Mouse (Mus musculus): ENCODE data around the gene Akr1b7. TPM values are rescaled to one million over a fixed set of nuclear protein-coding genes. Genes with fewer than 3 reads are reported as not detected.

The Akr1b7 gene
- polyA plus RNA-seq, 1 experiment = not detected

DNA sequence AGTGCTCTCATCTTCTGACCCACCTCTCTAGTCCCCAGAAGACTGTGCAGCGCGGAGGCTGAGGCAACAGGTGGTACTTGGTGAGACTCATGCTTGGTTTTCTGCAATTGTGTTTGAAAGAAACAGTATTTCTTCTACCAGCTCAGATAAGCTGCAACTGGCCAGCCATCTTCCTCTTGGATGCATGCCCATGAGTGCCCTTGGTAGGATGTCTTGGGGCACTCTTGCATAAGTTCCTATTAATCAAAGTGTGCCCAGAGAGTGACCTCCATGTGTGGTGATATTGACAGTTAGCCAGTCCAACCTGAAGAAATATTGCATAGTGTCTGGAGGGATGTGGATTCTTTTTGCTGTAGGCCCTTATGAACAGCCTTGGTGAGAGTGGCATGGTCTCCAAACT is 4.4 kb downstream of the Akr1b7 start:
- H3K27me3 ChIP-seq (ENCODE audit: control insufficient read depth) = no peaks in the 10 kb centered on the region; the same call in 1 of the 2 replicates
- H3K9me3 ChIP-seq (ENCODE audit: control insufficient read depth, low read length) = no peaks in the 10 kb centered on the region
- H3K4me1 ChIP-seq (ENCODE audit: control insufficient read depth) = peaks cover 3% of the 10 kb centered on the region
- no peak overlapping the region for H3K4me3 ChIP-seq (replicated peaks)
- no peaks in the 10 kb centered on the region for H3K36me3 ChIP-seq (ENCODE audit: control insufficient read depth)
- no peak for TF ChIP-seq TAL1 (IDR thresholded peaks at IDR 0.05; ENCODE audit: low read length)
- TF ChIP-seq GATA1 (IDR thresholded peaks at IDR 0.05; ENCODE audit: low read length) = no peak

DNA sequence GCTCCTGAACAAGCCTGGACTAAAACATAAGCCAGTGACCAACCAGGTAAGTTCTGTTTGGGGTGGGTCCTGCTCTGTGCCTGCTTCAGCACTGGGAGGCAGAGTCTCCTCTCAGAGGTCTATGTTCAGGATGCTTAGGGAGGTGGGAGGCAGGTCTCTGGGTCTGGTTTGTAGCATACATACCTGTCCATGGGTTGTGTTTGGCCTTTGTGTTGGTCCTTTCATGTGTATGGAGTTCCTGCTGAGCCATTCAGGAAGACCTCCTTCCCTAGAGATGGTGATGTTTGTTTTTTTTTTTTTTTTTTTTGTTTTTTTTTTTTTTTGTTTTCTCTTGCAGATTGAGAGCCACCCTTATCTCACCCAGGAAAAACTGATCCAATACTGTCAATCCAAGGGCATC is 6.9 kb downstream of the Akr1b7 start:
- H3K4me1 ChIP-seq (ENCODE audit: control insufficient read depth) = no peaks in the 10 kb centered on the region
- no peaks in the 10 kb centered on the region for H3K9me3 ChIP-seq (ENCODE audit: control insufficient read depth, low read length)
- H3K36me3 ChIP-seq (ENCODE audit: control insufficient read depth) = no peaks in the 10 kb centered on the region
- TF ChIP-seq GATA1 (IDR thresholded peaks at IDR 0.05; ENCODE audit: low read length) (no peak), TAL1 (IDR thresholded peaks at IDR 0.05; ENCODE audit: low read length) (no peak)
- no peaks in the 10 kb centered on the region; the same call in 1 of the 2 replicates for H3K27me3 ChIP-seq (ENCODE audit: control insufficient read depth)
- no peak overlapping the region for H3K4me3 ChIP-seq (replicated peaks)

DNA sequence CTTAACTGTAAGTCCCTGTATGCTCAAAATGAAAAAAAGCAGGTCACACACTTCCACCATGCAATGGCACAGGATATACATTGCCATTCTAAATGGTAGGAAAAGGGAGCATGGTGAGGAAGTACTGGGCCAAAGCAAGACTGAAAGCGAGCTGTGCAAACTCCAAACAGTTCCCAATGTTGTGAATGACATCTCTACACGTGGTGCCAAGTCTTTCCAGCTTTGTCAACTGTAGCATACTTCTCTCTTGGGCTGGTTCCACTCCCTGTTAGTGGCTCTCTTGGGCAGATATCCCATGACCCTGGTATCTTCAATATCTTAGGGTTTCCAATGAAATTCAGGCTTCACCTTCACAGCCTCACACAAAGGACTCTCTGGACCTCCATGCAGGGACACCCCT is 26.9 kb downstream of the Akr1b7 start:
- no peak for TF ChIP-seq TAL1 (IDR thresholded peaks at IDR 0.05; ENCODE audit: low read length)
- TF ChIP-seq GATA1 (IDR thresholded peaks at IDR 0.05; ENCODE audit: low read length) = no peak

DNA sequence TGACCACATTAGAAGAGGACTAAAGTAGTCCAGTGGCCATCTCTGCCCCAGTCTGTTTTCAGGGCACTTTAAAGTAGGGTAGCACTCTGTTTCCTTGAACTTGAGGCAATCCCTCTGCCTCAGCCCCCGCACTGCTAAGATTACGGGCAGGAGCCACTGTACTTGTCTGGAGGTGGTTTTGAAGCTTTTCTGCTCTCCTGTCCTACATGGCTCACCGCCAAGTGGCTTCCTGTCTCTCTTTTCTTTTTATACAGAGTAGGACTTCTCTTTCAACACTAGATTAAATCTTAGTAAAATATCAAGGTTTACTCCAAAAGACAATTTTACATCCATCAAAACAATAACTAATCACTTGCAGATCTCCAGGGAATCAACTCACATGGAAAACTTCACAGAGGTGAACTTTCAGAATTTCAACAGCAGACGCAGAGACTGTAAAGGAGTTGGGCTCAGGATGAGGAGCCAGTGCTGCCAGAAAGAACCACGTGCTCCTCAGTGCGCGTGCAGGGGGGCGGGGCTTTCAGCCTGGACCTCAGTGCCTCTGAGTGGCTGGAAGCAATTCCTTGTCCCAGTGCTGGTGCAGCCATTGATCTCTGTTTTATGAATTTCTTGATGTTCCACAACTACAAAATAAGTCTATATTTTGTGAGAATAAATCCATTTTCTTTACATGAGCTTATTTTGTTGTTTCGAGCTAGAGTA is 29.6 kb downstream of the Akr1b7 start:
- Histone ChIP-seq H3K4me1 (ENCODE audit: control insufficient read depth) (no peaks in the 10 kb centered on the region), H3K36me3 (ENCODE audit: control insufficient read depth) (no peaks in the 10 kb centered on the region), H3K9me3 (ENCODE audit: control insufficient read depth, low read length) (no peaks in the 10 kb centered on the region), H3K27me3 (ENCODE audit: control insufficient read depth) (no peaks in the 10 kb centered on the region; the same call in 1 of the 2 replicates), H3K4me3 (replicated peaks) (no peak overlapping the region)
- TF ChIP-seq TAL1 (IDR thresholded peaks at IDR 0.05; ENCODE audit: low read length) (no peak), GATA1 (IDR thresholded peaks at IDR 0.05; ENCODE audit: low read length) (no peak)

More for the DNA sequence above, 26.9 kb downstream of the Akr1b7 start:
- Histone ChIP-seq H3K4me1 (ENCODE audit: control insufficient read depth) (no peaks in the 10 kb centered on the region), H3K27me3 (ENCODE audit: control insufficient read depth) (no peaks in the 10 kb centered on the region), H3K4me3 (replicated peaks) (no peak overlapping the region), H3K9me3 (ENCODE audit: control insufficient read depth, low read length) (no peaks in the 10 kb centered on the region), H3K36me3 (ENCODE audit: control insufficient read depth) (no peaks in the 10 kb centered on the region)

DNA sequence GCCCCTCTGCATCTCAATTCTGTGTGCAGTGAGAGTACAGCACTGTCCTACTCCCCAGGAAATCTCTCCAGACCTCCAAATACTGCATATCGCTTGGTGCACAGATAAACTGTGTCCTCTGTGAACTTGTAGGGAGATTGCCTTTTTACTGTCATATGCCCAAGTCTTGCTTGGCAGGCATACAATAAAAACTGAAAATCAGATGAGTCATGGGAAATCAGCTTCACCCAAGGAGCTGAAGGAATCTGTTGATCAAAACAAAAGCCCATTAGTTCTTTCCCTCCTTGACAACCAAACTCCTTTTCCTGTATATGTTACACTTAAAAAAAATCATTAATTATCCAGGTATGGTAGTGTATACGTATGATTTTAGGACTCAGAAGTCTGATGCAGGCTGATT is 31.7 kb downstream of the Akr1b7 start:
- H3K4me3 ChIP-seq (replicated peaks) = no peak overlapping the region
- H3K27me3 ChIP-seq (ENCODE audit: control insufficient read depth) = no peaks in the 10 kb centered on the region; the same call in 1 of the 2 replicates
- no peaks in the 10 kb centered on the region for H3K36me3 ChIP-seq (ENCODE audit: control insufficient read depth)
- no peaks in the 10 kb centered on the region for H3K9me3 ChIP-seq (ENCODE audit: control insufficient read depth, low read length)
- no peaks in the 10 kb centered on the region for H3K4me1 ChIP-seq (ENCODE audit: control insufficient read depth)
- TF ChIP-seq TAL1 (IDR thresholded peaks at IDR 0.05; ENCODE audit: low read length) (no peak), GATA1 (IDR thresholded peaks at IDR 0.05; ENCODE audit: low read length) (no peak)

DNA sequence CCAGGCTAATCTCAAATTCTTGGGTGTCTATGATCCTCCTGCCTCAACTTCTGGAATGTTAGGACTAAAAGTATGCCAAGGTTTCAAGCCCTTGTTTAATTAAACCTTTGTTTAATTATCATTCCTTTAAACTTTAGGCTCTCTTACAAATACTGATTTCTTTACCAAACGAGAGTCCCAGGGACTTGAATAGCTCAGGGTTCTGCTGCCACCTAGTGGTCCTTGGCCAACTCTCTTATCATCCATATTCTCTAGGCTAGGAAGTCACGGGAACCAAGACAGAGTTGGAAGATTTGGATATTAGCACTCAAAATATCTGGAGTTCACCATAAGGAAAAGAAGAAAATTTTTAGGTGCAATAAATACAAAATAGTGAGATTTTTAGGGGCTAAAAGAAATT is 35.8 kb downstream of the Akr1b7 start:
- Histone ChIP-seq H3K4me1 (ENCODE audit: control insufficient read depth) (no peaks in the 10 kb centered on the region), H3K27me3 (ENCODE audit: control insufficient read depth) (peaks cover 32% of the 10 kb centered on the region), H3K4me3 (replicated peaks) (no peak overlapping the region), H3K36me3 (ENCODE audit: control insufficient read depth) (no peaks in the 10 kb centered on the region), H3K9me3 (ENCODE audit: control insufficient read depth, low read length) (no peaks in the 10 kb centered on the region)
- no peak for TF ChIP-seq GATA1 (IDR thresholded peaks at IDR 0.05; ENCODE audit: low read length)
- TF ChIP-seq TAL1 (IDR thresholded peaks at IDR 0.05; ENCODE audit: low read length) = no peak

DNA sequence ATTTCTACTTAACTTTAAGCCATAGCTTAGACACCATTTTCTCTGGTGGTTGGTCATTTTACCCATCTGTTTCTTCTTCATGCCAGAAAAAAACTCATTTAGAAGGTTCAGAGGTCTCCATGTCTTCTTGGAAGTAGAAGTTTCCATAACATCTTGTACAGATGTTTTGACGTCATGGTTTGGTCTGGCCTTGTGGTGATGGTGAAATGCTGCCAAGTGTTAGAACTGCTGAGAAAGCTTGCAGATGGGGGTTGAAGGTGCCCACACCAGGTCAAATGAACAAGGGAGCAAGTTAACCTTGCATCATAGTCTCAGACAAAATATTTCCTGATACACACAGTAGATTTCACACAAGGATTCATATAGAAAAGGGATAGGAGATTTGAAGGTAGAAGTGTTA is 36.6 kb downstream of the Akr1b7 start:
- peaks cover 38% of the 10 kb centered on the region for H3K27me3 ChIP-seq (ENCODE audit: control insufficient read depth)
- no peak for TF ChIP-seq TAL1 (IDR thresholded peaks at IDR 0.05; ENCODE audit: low read length)
- TF ChIP-seq GATA1 (IDR thresholded peaks at IDR 0.05; ENCODE audit: low read length) = no peak
- no peaks in the 10 kb centered on the region; the same call in 1 of the 2 replicates for H3K4me1 ChIP-seq (ENCODE audit: control insufficient read depth)
- H3K36me3 ChIP-seq (ENCODE audit: control insufficient read depth) = no peaks in the 10 kb centered on the region
- H3K4me3 ChIP-seq (replicated peaks) = no peak overlapping the region
- no peaks in the 10 kb centered on the region for H3K9me3 ChIP-seq (ENCODE audit: control insufficient read depth, low read length)

DNA sequence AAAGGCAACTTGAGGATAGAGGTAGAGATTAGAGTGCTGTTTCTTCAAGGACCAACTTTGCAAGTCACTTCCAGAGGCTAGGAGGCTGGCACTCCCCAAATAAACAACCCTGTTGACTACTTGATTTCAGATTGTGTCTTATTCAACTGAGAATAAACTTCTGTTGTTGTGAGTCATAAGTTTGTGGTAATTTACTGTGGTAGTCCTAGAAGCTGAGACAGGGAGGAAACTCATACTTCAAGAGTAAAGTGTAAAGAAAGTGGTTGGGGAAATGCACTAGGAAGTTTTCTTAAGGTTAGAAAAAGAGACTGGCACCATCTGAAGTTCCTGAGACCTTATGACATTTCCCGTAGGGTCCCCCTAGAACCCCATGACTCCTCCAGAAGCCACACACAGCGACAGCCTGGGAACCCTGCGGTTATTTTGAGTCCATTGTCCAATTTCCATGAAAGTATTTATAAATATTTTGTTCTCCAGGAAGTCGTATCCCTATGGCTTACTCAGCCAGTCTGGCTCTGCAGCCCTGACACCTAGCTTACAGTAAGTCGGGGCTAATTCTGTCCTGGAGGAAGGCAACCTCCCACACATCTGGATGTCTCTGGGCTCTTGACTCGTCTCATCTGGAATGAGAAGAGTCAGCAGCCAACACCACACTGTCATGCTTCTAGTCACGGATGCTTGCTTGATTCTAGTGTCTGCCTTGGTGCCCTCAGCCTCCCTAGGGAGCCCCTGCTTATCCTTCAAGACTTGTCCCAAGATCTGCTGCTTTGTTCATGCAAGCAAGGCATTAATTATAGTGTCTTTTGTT is 41.0 kb downstream of the Akr1b7 start:
- TF ChIP-seq TAL1 (IDR thresholded peaks at IDR 0.05; ENCODE audit: low read length) (no peak), GATA1 (IDR thresholded peaks at IDR 0.05; ENCODE audit: low read length) (no peak)
- Histone ChIP-seq H3K27me3 (ENCODE audit: control insufficient read depth) (peaks cover 72% of the 10 kb centered on the region), H3K4me1 (ENCODE audit: control insufficient read depth) (no peaks in the 10 kb centered on the region; the same call in 1 of the 2 replicates), H3K9me3 (ENCODE audit: control insufficient read depth, low read length) (no peaks in the 10 kb centered on the region), H3K36me3 (ENCODE audit: control insufficient read depth) (no peaks in the 10 kb centered on the region), H3K4me3 (replicated peaks) (no peak overlapping the region)

DNA sequence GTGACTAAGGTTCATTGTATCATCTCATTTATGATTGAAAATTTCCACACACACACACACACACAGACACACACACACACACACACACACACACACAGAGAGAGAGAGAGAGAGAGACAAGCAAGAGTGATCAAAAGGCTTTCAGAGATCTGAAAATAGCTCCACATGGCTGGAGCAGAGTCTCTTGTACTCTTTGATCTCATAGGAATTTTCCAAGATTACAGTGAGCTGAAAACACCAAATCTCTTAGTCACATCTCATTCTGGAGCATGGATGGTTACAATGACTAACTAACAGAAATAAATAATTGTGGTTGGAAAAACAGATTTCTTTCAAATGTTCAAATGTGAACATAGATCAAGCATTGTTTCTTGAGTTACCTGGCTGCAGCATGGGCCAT is 47.3 kb downstream of the Akr1b7 start:
- H3K27me3 ChIP-seq (ENCODE audit: control insufficient read depth) = peaks cover 55% of the 10 kb centered on the region
- H3K9me3 ChIP-seq (ENCODE audit: control insufficient read depth, low read length) = no peaks in the 10 kb centered on the region
- H3K36me3 ChIP-seq (ENCODE audit: control insufficient read depth) = no peaks in the 10 kb centered on the region
- TF ChIP-seq GATA1 (IDR thresholded peaks at IDR 0.05; ENCODE audit: low read length) (no peak), TAL1 (IDR thresholded peaks at IDR 0.05; ENCODE audit: low read length) (no peak)
- no peak overlapping the region for H3K4me3 ChIP-seq (replicated peaks)
- H3K4me1 ChIP-seq (ENCODE audit: control insufficient read depth) = no peaks in the 10 kb centered on the region; the same call in 1 of the 2 replicates
